Mouse (Mus musculus) yolk sac, embryonic 10.5 days (tissue): ENCODE measurements around the gene Gtf2i.
A peak's percentile ranks its signal among the peaks of the same experiment; 100 is the strongest.
"Not testable (repeated sequence)": the region's sequence is repeated elsewhere in the genome, so short reads cannot be mapped to it uniquely, and the experiment has no call there.

Source experiments
- DNase-seq: peaks from one replicate; pipeline ENCODE4 v3.0.0-alpha.2; 2017; ENCODE audit warnings: low spot score

Gene Gtf2i

GRCm38 (mm10) chr5:134314688-134315622, at the start of gene Gtf2i:
Gtf2i (minus strand) TSS chr5:134314760.
- peak; percentile 96 for DNase-seq

- DNase-seq: no peak
Observed at GRCm38 (mm10) chr5:134359101-134359500, 44.5 kb upstream of the Gtf2i start.

- not testable (repeated sequence) for DNase-seq
Observed at GRCm38 (mm10) chr5:134355372-134355771, 40.8 kb upstream of the Gtf2i start.

DNA sequence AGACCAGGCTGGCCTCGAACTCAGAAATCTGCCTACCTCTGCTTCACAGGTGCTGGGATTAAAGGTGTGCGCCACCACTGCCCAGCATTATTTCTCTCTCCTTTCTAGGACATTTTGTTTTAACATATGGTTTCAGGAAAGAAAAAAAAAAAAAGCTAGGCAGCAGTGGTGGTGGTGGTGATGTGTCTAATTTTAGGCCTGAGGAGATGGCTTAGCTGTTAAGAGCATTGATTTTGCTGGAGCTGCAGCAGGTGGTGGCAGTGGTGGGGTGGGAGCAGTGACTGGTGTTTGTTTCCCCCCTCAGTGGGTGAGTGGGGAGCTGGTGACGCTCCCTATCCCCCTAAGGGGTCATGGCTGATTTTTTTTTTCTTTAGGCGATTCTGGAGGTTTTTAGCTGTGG, 38.6 kb upstream of the Gtf2i start:
- no peak for DNase-seq

- DNase-seq: peak; percentile 53
Observed at GRCm38 (mm10) chr5:134352527-134353001, 38.0 kb upstream of the Gtf2i start.

DNA sequence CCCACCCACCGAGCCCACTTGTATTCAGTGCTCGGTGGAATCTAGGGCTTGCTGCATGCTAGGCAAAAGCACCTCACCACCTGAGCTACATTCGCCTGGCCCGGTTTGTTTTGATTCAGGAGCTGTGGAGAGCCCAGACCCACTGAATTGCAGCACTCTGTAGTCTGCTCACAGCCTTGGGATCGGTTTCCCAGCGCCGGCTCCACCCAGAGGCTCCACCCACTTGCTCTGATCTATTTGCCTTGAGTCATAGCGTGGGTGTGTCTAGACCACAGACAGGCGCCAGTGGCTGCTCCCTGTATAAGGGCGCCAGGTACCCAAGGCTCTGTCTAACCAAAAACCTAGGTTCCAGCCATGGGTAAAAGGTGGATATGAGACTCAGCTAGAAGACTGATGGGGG, 36.1 kb upstream of the Gtf2i start:
- peak; percentile 72 for DNase-seq

- no peak for DNase-seq
Observed at GRCm38 (mm10) chr5:134347066-134347465, 32.5 kb upstream of the Gtf2i start.

DNA sequence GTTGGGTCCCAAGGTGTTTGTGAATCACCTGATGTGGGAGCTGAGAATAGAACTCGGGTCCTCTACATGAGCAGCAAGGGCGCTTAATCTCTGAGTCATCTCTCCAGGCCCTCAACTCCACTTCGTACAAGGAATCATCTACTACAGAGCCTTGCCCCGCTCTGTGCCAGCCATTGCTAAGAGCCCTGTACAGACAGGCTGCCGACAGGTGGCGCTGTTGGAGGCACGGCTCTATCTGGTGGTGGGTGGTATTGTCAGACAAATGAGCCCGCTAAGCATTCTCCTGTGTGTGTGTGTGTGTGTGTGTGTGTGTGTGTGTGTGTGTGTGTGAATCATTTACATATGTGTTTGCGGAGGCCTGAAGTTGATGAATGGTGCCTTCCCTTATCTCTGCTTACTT, 30.9 kb upstream of the Gtf2i start:
- DNase-seq: no peak

- no peak for DNase-seq
Observed at GRCm38 (mm10) chr5:134344076-134344475, 29.5 kb upstream of the Gtf2i start.

GRCm38 (mm10) chr5:134343530-134343929, 29.0 kb upstream of the Gtf2i start:
- DNase-seq: not testable (repeated sequence)

GRCm38 (mm10) chr5:134342503-134343205, 28.1 kb upstream of the Gtf2i start:
- no peak for DNase-seq

GRCm38 (mm10) chr5:134341721-134342120, 27.2 kb upstream of the Gtf2i start:
- DNase-seq: no peak

GRCm38 (mm10) chr5:134341321-134341720, 26.8 kb upstream of the Gtf2i start:
- no peak for DNase-seq

DNA sequence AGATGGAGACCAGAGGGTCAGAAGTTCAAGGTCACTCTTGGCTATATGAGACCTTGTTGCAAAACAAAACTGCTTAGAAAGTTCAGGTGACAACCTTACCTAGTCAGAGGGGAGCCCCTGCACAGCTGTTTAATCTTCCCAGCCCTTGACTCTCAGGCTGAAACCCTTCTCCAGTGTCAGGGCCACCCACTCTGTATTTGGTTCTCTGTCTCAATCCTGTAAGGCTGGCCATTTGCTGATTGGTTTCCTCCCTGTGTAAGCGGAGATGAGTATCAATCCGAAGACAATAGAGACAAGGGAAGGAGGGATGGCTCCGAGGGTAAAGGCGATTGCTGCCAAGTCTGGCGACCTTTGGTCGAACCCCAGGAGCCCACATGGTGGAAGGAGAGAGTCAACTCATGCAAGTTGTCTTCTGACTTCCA, 25.6 kb upstream of the Gtf2i start:
- no peak for DNase-seq

GRCm38 (mm10) chr5:134337012-134337411, 22.5 kb upstream of the Gtf2i start:
- DNase-seq: not testable (repeated sequence)

DNA sequence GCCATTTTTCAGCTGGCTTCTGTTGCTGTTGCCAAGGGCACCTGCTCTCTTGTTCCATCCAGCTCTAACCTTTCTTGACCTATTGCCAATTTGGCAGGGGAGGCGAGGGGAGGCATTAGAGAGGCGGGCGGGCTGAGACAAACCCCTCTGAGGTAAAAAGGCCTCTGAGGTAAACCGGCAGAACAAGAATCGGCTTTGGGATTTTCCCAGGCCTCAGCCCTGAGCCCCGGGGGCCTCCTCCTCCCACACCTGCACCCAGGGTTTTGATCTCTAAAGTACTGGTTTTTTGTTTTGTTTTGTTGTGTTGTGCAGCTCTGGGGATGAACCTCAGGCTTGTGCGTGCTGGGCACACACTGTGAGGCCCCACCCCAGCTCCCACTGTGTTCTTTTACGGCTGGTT, 18.2 kb upstream of the Gtf2i start:
- DNase-seq: no peak

DNA sequence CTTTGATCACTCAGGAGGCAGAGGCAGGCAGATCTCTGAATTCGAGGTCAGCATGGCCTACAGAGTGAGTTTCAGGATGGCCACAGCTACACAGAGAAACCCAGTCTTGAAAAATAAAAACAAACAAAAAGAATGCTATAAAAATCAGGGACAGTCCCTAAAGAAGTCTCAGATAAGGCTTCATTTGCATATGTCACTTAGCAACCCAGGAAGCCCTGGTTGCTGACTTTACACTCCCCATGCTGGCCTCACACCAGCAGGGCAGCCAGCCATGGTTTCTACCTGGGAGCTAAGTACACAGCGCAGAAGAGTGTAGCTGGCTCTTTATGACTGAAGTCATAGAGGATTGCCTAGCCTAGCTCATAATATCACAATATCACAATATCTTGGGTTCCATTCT, 15.5 kb upstream of the Gtf2i start:
- no peak for DNase-seq

DNA sequence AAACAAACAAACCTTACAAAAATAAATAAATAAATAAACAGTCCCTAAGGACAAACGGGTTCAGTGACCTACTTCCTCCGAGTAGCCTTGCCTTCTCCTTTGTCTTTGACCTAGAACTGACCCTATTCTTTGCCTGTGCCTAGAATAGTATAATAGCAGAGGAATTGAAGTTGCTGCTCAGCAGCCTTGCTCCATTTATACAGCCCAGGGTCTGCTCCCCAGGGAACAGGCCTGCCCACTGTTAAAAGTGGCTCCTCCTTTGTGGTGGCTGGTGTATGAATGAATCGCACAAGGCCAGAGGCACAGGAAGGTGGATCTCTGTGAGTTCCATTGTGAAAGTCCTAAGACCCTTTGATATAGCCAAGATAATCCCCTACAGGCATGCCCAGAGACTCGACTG, 14.8 kb upstream of the Gtf2i start:
- no peak for DNase-seq

DNA sequence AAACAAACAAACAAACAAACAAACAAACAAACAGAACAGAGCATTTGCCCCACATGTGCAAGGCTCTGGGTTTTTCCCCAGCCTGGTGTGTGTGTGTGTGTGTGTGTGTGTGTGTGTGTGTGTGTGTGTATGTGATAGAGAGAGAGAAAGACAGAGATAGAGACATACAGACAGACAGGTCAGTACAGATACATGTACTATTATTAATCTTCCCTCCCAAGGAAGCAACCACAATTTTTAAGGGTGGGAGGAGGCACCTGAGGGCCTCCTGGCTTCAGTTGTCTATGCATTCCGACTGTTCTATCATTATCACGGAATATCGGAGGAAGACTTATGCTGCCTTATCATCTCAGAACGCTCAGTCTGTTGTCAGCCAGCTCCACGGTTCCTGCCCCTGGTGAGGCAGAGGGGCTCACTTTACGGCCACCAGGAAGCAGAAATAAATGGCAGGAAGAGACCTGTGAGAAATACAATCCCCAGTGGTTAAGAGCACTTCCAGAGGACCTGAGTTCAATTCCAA, 14.0 kb upstream of the Gtf2i start:
- DNase-seq: no peak

- peak; percentile 80 for DNase-seq
Observed at GRCm38 (mm10) chr5:134325856-134326566, 11.5 kb upstream of the Gtf2i start.

DNA sequence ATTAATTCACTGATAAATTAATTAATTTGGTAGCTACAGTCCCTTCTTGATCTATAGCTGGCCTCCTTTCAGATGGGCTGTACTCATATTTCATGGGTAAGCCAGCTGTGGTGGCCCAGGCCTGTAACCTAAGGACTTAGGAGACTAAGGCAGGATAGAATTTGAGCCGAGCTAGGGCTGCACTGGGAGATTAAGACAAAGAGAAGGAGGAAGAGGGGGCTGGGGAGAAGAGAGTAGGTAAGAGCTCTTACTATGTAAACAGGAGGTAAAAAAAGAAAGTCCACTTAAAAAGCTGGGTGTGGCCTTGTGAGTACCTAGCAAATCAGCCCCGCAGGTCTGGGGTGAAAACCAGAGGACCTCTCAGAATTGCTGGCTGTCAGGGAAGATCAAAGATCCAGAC, 9.3 kb upstream of the Gtf2i start:
- DNase-seq: peak; percentile 38

DNA sequence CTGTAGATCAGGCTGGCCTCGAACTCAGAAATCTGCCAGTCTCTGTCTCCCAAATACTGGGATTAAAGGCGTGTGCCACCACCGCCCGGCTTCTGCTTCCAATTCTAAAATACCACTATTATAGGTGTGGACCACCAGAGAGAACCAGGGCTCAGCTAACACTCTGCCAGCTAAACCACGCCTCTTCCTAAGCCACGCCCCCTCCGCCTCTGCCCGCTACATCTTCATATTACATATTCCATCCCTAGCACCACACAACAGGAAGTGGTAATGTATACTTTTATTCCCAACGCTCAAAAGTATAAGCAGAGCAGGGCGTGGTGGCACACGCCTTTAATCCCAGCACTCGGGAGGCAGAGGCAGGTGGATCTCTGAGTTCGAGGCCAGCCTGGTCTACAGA, 8.8 kb upstream of the Gtf2i start:
- no peak for DNase-seq
